Mouse (Mus musculus) erythroid progenitor cell, adult 5-6 weeks (primary cell): ENCODE data around the gene Prrt1. TPM values are rescaled to one million over a fixed set of nuclear protein-coding genes. Genes with fewer than 3 reads are reported as not detected.

Experiments
- ATAC-seq: replicated peaks from 2 replicates; pipeline ENCODE4 v1.8.0; 2016; ENCODE audit warnings: moderate number of reproducible peaks, mild to moderate bottlenecking, moderate TSS enrichment, inconsistent platforms; ENCODE audit not compliant: poor library complexity, low FRiP score, severe bottlenecking
- total RNA-seq, 2 experiments: library from RNA; stranded (forward) in 1 of 2; stranded (reverse) in 1 of 2; fragments of 150-400 nt in 1 of 2; fragments of 186-747, 209-891 nt in 1 of 2; gene quantifications; 2 replicates each; pipeline versions ENCODE4 v1.2.3 to v1.2.4; 2015 to 2017; ENCODE audit warnings: low replicate concordance in 2 of 2

The Prrt1 gene
- total RNA-seq, 2 experiments from 2014 or later = not detected

GRCm38 (mm10) chr17:34626773-34627092, 2.6 kb upstream of the Prrt1 start:
- ATAC-seq = peak; percentile 36

GRCm38 (mm10) chr17:34627093-34627942, 2.0 kb upstream of the Prrt1 start:
- ATAC-seq = peak; percentile 61

- ATAC-seq = no peak
Observed at GRCm38 (mm10) chr17:34627943-34628643, 1.2 kb upstream of the Prrt1 start, which contains the start of gene Ppt2. TSS of gene Ppt2 (minus strand) at chr17:34628510.

GRCm38 (mm10) chr17:34628644-34628967, 727 bp upstream of the Prrt1 start:
- no peak for ATAC-seq

GRCm38 (mm10) chr17:34629796-34630603, 667 bp downstream of the Prrt1 start:
- no peak for ATAC-seq

GRCm38 (mm10) chr17:34630761-34631301, 1.5 kb downstream of the Prrt1 start:
- no peak for ATAC-seq

GRCm38 (mm10) chr17:34631647-34632046, 2.3 kb downstream of the Prrt1 start:
- ATAC-seq = no peak

- 0 out of 2 replicates have a peak, but pooled peaks have one; percentile 44 for ATAC-seq
Observed at GRCm38 (mm10) chr17:34632261-34632691, 2.9 kb downstream of the Prrt1 start.

GRCm38 (mm10) chr17:34635671-34636070, 6.3 kb downstream of the Prrt1 start:
- ATAC-seq = no peak

GRCm38 (mm10) chr17:34637459-34637858, 8.1 kb downstream of the Prrt1 start:
- no peak for ATAC-seq

- no peak for ATAC-seq
Observed at GRCm38 (mm10) chr17:34639461-34640255, 10.3 kb downstream of the Prrt1 start.

GRCm38 (mm10) chr17:34640778-34641601, 11.7 kb downstream of the Prrt1 start:
- ATAC-seq = no peak

- ATAC-seq = no peak
Observed at GRCm38 (mm10) chr17:34641945-34642344, 12.6 kb downstream of the Prrt1 start.

GRCm38 (mm10) chr17:34643379-34643778, 14.0 kb downstream of the Prrt1 start:
- no peak for ATAC-seq

- ATAC-seq = no peak
Observed at GRCm38 (mm10) chr17:34643944-34644343, 14.6 kb downstream of the Prrt1 start.

GRCm38 (mm10) chr17:34644608-34645007, 15.3 kb downstream of the Prrt1 start, which contains the start of gene Fkbpl:
TSS of gene Fkbpl (plus strand) at chr17:34644764.
- peak; percentile 78 for ATAC-seq

- ATAC-seq = no peak
Observed at GRCm38 (mm10) chr17:34645256-34645829, 16.0 kb downstream of the Prrt1 start.
